Mouse (Mus musculus) midbrain, embryonic 12.5 days (tissue): ENCODE data around the gene Rmnd1. TPM values are rescaled to one million over a fixed set of nuclear protein-coding genes. Genes with fewer than 3 reads are reported as not detected.

Source experiments
- polyA plus RNA-seq: library from polyadenylated mRNA; unstranded; fragments of >200 nt; fragmentation: Nextera tagmentation; extraction: Ambion mirVana; gene quantifications from 2 replicates; pipeline ENCODE4 v1.2.1, GENCODE M21; 2016

Gene Rmnd1
- polyA plus RNA-seq, 1 experiment from 2014 or later = 49.0 TPM

Other genes with a start within 250 kb of the Rmnd1 start
- gene Akap12, start 166.0 kb downstream of the Rmnd1 start, polyA plus RNA-seq = 67.9 and 79.2 TPM in 2 replicates
- gene Zbtb2, start 44.3 kb downstream of the Rmnd1 start, polyA plus RNA-seq = 23.3 and 23.4 TPM in 2 replicates
- 23.1 TPM in 2 replicates for gene Armt1, start 79 bp upstream of the Rmnd1 start, polyA plus RNA-seq
- gene Ccdc170, start 50.1 kb upstream of the Rmnd1 start, polyA plus RNA-seq = 0.05 and 0.14 TPM in 2 replicates
- gene Esr1, start 179.2 kb upstream of the Rmnd1 start, polyA plus RNA-seq = 0.13 TPM in 1 of 2 replicates, not detected in the other